Mouse (Mus musculus): ENCODE measurements at regions not wholly inside any gene's neighbourhood (a gene's known extent, or its start where the extent isn't known, plus 50 kb on each side); places are given as distances from the start of the nearest gene placed in this dataset.

GRCm38 (mm10) chr2:92742025-92742424 lies 142.5 kb downstream of the Chst1 start:
- in situ Hi-C loops (cut with MboI; ENCODE audit: low pct_unique_long_range_greater_than_20kb in 1 of 2, low sequenced_read_pairs in 2 of 2, unreplicated experiment in 1 of 2) = no loop called here

- in situ Hi-C loops (cut with MboI; ENCODE audit: low pct_unique_long_range_greater_than_20kb in 1 of 2, low sequenced_read_pairs in 2 of 2, unreplicated experiment in 1 of 2) = no loop called here
Observed at GRCm38 (mm10) chr2:92742671-92743070, 143.2 kb downstream of the Chst1 start.

- in situ Hi-C loops (cut with MboI; ENCODE audit: low pct_unique_long_range_greater_than_20kb in 1 of 2, low sequenced_read_pairs in 2 of 2, unreplicated experiment in 1 of 2) = no loop called here
Observed at GRCm38 (mm10) chr2:92743152-92743551, 143.6 kb downstream of the Chst1 start.

GRCm38 (mm10) chr2:92743911-92744310 lies 144.4 kb downstream of the Chst1 start:
- in situ Hi-C loops (cut with MboI; ENCODE audit: low pct_unique_long_range_greater_than_20kb in 1 of 2, low sequenced_read_pairs in 2 of 2, unreplicated experiment in 1 of 2) = no loop called here

- in situ Hi-C loops (cut with MboI; ENCODE audit: low pct_unique_long_range_greater_than_20kb in 1 of 2, low sequenced_read_pairs in 2 of 2, unreplicated experiment in 1 of 2) = no loop called here
Observed at GRCm38 (mm10) chr2:92747406-92747805, 147.9 kb downstream of the Chst1 start.

GRCm38 (mm10) chr2:92750116-92750515 lies 150.6 kb downstream of the Chst1 start:
- in situ Hi-C loops (cut with MboI; ENCODE audit: low pct_unique_long_range_greater_than_20kb in 1 of 2, low sequenced_read_pairs in 2 of 2, unreplicated experiment in 1 of 2) = no loop called here

GRCm38 (mm10) chr2:92750672-92751071 lies 151.2 kb downstream of the Chst1 start:
- in situ Hi-C loops (cut with MboI; ENCODE audit: low pct_unique_long_range_greater_than_20kb in 1 of 2, low sequenced_read_pairs in 2 of 2, unreplicated experiment in 1 of 2) = no loop called here

- in situ Hi-C loops (cut with MboI; ENCODE audit: low pct_unique_long_range_greater_than_20kb in 1 of 2, low sequenced_read_pairs in 2 of 2, unreplicated experiment in 1 of 2) = no loop called here
Observed at GRCm38 (mm10) chr2:92751256-92751655, 151.7 kb downstream of the Chst1 start.

GRCm38 (mm10) chr2:92752156-92752555 lies 152.6 kb downstream of the Chst1 start:
- in situ Hi-C loops (cut with MboI; ENCODE audit: low pct_unique_long_range_greater_than_20kb in 1 of 2, low sequenced_read_pairs in 2 of 2, unreplicated experiment in 1 of 2) = no loop called here

- in situ Hi-C loops (cut with MboI; ENCODE audit: low pct_unique_long_range_greater_than_20kb in 1 of 2, low sequenced_read_pairs in 2 of 2, unreplicated experiment in 1 of 2) = no loop called here
Observed at GRCm38 (mm10) chr2:92752794-92753193, 153.3 kb downstream of the Chst1 start.

GRCm38 (mm10) chr2:92754505-92755280 lies 155.2 kb downstream of the Chst1 start:
- in situ Hi-C loops (cut with MboI; ENCODE audit: low pct_unique_long_range_greater_than_20kb in 1 of 2, low sequenced_read_pairs in 2 of 2, unreplicated experiment in 1 of 2) = no loop called here

GRCm38 (mm10) chr2:92756491-92756890 lies 157.0 kb downstream of the Chst1 start:
- in situ Hi-C loops (cut with MboI; ENCODE audit: low pct_unique_long_range_greater_than_20kb in 1 of 2, low sequenced_read_pairs in 2 of 2, unreplicated experiment in 1 of 2) = no loop called here

GRCm38 (mm10) chr2:92758775-92759174 lies 156.1 kb upstream of the Syt13 start:
- in situ Hi-C loops (cut with MboI; ENCODE audit: low pct_unique_long_range_greater_than_20kb in 1 of 2, low sequenced_read_pairs in 2 of 2, unreplicated experiment in 1 of 2) = no loop called here

- in situ Hi-C loops (cut with MboI; ENCODE audit: low pct_unique_long_range_greater_than_20kb in 1 of 2, low sequenced_read_pairs in 2 of 2, unreplicated experiment in 1 of 2) = no loop called here
Observed at GRCm38 (mm10) chr2:92763881-92764635, 150.8 kb upstream of the Syt13 start.

- in situ Hi-C loops (cut with MboI; ENCODE audit: low pct_unique_long_range_greater_than_20kb in 1 of 2, low sequenced_read_pairs in 2 of 2, unreplicated experiment in 1 of 2) = no loop called here
Observed at GRCm38 (mm10) chr2:92767476-92768005, 147.4 kb upstream of the Syt13 start.

GRCm38 (mm10) chr2:92768088-92768487 lies 146.8 kb upstream of the Syt13 start:
- in situ Hi-C loops (cut with MboI; ENCODE audit: low pct_unique_long_range_greater_than_20kb in 1 of 2, low sequenced_read_pairs in 2 of 2, unreplicated experiment in 1 of 2) = no loop called here

- in situ Hi-C loops (cut with MboI; ENCODE audit: low pct_unique_long_range_greater_than_20kb in 1 of 2, low sequenced_read_pairs in 2 of 2, unreplicated experiment in 1 of 2) = no loop called here
Observed at GRCm38 (mm10) chr2:92769061-92769460, 145.8 kb upstream of the Syt13 start.

GRCm38 (mm10) chr2:92770098-92770497 lies 144.8 kb upstream of the Syt13 start:
- in situ Hi-C loops (cut with MboI; ENCODE audit: low pct_unique_long_range_greater_than_20kb in 1 of 2, low sequenced_read_pairs in 2 of 2, unreplicated experiment in 1 of 2) = no loop called here

- in situ Hi-C loops (cut with MboI; ENCODE audit: low pct_unique_long_range_greater_than_20kb in 1 of 2, low sequenced_read_pairs in 2 of 2, unreplicated experiment in 1 of 2) = no loop called here
Observed at GRCm38 (mm10) chr2:92772623-92773022, 142.3 kb upstream of the Syt13 start.

GRCm38 (mm10) chr2:92776497-92776896 lies 138.4 kb upstream of the Syt13 start:
- in situ Hi-C loops (cut with MboI; ENCODE audit: low pct_unique_long_range_greater_than_20kb in 1 of 2, low sequenced_read_pairs in 2 of 2, unreplicated experiment in 1 of 2) = no loop called here
